Mouse (Mus musculus): ENCODE measurements at regions not wholly inside any gene's neighbourhood (a gene's known extent, or its start where the extent isn't known, plus 50 kb on each side); places are given as distances from the start of the nearest gene placed in this dataset.

DNA sequence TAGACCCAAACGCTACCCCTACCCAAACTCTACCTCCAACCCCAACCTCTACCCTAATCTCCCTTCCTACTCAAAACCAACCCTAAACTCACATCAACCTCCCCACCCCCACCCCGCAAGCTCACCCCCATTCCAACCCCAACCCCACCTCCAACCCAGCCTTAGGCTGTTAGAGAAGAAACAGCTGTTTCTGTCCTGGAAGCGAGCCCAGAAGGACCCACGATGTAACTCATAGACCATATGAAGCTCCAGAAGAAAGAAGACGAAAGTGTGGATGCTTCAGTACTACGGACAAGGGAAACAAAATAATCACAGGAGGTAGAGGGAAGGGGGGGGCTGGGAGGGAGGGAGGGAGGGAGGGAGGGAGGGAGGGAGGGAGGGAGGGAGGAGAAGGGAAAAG, 58.4 kb downstream of the Sox11 start:
- no peak for DNase-seq (ENCODE audit: low read depth, low spot score)

GRCm38 (mm10) chr12:27261965-27262364, 80.4 kb downstream of the Sox11 start:
- no peak for DNase-seq (ENCODE audit: low read depth, low spot score)

DNA sequence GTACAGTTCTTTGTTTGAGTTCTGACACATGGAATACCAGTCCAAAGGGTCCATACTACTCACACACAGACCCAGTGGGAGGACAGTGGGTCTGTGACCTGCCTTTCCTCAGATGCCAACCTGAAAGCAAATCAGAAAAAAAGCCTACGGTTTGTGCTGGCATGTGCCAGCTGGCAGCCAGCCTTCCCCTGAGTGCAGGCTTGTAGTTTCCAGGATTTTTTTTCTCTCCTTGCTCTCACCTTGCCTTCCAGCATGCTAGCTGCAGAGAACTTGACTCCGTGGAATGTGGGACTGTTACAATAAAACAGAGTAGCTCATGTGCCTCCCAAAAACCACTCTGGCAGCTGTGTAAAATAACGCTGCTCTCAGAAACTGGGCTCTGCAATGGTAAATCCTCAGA, 88.2 kb downstream of the Sox11 start:
- DNase-seq (ENCODE audit: low read depth, low spot score), result no peak

DNA sequence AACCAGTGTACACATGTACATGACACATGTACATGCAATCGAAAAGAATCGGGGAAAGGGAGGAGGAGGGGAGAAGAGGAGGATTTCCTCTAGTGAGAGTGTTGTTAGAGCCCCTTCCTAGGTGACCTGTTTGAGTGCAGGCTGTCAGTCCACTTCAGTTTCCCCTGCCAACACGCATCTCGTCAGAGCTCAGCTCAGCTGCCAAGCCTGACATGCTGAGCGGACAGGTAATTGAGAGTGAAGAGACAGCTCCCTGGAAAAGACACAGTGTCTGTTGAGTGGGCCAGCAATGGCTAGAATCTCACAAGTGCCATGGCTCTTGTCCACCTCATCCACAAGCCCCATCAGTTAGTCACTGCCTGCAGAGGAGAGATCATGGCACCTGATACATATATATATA, 90.9 kb downstream of the Sox11 start:
- DNase-seq (ENCODE audit: low read depth, low spot score), result no peak

GRCm38 (mm10) chr12:27248545-27248855, 93.9 kb downstream of the Sox11 start:
- DNase-seq (ENCODE audit: low read depth, low spot score), result no peak

GRCm38 (mm10) chr12:27247756-27248544, 94.4 kb downstream of the Sox11 start:
- DNase-seq (ENCODE audit: low read depth, low spot score), result no peak

DNA sequence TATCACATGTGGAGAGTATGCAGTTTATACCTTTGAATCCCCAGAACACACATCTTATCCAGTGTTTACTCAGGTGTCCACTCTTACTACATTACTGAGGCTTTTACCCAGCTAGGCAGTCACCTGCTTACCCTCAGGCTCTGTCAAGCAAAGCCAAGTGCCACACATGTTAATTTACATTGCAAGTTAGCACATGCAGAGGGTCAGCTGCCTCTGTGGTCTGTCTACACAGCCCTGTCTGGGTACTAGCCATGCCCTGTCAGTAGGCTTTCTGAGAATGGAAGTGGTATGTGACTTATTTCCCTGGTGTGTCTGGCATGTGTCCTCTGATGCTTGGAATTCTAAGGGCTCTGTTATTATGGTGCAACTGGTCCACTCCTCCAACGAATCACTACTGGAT, 106.6 kb downstream of the Sox11 start:
- DNase-seq (ENCODE audit: low read depth, low spot score), result no peak

- no peak for DNase-seq (ENCODE audit: low read depth, low spot score)
Observed at GRCm38 (mm10) chr12:27221541-27221940, 120.8 kb downstream of the Sox11 start.

- DNase-seq (ENCODE audit: low read depth, low spot score), result no peak
Observed at GRCm38 (mm10) chr12:27201191-27201590, 141.2 kb downstream of the Sox11 start.

DNA sequence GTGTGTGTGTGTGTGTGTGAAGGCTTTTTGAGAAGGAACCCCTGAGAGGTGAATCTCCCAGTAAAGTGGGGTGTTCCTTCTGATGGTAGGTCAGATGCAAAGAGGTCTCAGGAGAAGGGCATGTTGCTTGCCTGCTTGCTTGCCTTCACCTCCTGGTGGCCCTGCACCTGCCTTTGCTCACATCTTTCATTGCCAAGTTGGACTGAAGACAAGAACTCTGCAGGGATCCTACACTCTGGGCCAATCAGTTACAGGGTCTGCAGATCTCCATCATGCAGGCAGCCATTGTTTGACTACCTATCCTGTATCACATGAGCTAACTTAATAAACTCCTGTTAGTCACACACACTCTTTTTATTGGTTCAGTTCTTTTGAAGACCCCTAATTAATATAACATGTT, 148.4 kb downstream of the Sox11 start:
- DNase-seq (ENCODE audit: low read depth, low spot score), result no peak

GRCm38 (mm10) chr12:27191916-27192315, 150.5 kb downstream of the Sox11 start:
- DNase-seq (ENCODE audit: low read depth, low spot score), result no peak

- DNase-seq (ENCODE audit: low read depth, low spot score), result no peak
Observed at GRCm38 (mm10) chr12:27187480-27187879, 154.9 kb downstream of the Sox11 start.

GRCm38 (mm10) chr12:27182397-27183375, 159.7 kb downstream of the Sox11 start:
- peak; percentile 29 for DNase-seq (ENCODE audit: low read depth, low spot score)

GRCm38 (mm10) chr12:27173561-27173960, 168.8 kb downstream of the Sox11 start:
- no peak for DNase-seq (ENCODE audit: low read depth, low spot score)

- DNase-seq (ENCODE audit: low read depth, low spot score), result no peak
Observed at GRCm38 (mm10) chr12:27173151-27173550, 169.2 kb downstream of the Sox11 start.

GRCm38 (mm10) chr12:27171595-27171994, 170.8 kb downstream of the Sox11 start:
- DNase-seq (ENCODE audit: low read depth, low spot score), result no peak

DNA sequence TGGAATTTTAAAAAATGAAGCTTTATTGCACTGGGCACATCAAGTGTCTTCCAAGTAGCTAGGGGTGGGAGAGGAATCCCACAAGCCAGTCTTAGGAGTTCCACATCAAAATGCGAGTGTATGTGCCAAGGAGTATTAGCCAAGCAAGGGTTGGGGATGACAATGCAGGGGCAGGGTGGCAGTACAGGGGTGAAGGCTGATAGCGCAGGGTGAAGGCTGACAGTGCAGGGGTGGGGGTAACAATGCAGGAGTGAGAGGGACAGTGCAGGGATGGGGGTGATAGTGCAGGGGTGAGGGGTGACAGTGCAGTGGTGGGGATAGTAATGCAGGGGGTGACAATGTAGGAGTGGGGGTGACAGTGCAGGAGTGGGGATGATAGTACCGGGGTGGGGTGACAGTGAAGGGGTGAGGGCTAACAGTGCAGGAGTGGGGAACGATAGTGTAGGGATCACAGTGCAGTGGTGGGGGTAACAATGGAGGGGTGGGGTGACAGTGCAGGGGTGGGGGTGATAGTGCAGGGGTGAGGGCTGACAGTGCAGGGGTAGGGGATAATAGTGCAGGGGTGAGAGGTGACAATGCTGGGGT, 177.4 kb downstream of the Sox11 start:
- DNase-seq (ENCODE audit: low read depth, low spot score), result no peak

DNA sequence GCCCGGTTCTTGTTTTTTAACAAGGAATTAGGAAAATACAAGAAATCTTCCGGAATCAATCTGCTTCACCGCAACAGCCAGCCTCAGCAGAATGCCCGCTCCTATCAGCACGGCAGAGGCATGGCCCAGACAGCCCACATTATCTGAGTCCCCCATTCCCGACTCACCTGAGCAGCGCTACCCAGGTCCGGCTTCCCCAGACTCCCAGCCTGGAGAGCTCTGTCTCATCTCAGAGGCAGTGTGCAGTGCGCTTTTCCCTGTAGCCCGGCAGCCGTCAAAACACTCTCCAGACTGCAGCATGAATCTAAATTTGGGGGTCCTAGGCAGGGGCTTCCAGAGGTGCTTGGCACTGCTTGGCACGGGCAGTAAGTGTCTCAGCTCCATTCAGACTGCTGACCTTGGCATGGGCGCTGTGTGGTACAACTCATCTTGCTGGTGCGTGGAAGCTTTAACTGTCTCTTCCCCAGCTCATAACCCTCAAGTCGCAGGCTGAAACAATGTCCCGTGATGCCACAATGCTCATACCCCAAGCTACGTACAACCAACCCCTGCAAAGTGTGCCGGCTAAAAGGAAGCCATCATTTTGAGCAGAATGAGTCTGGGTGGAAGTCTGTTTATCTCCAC, 182.2 kb downstream of the Sox11 start:
- DNase-seq (ENCODE audit: low read depth, low spot score), result no peak

DNA sequence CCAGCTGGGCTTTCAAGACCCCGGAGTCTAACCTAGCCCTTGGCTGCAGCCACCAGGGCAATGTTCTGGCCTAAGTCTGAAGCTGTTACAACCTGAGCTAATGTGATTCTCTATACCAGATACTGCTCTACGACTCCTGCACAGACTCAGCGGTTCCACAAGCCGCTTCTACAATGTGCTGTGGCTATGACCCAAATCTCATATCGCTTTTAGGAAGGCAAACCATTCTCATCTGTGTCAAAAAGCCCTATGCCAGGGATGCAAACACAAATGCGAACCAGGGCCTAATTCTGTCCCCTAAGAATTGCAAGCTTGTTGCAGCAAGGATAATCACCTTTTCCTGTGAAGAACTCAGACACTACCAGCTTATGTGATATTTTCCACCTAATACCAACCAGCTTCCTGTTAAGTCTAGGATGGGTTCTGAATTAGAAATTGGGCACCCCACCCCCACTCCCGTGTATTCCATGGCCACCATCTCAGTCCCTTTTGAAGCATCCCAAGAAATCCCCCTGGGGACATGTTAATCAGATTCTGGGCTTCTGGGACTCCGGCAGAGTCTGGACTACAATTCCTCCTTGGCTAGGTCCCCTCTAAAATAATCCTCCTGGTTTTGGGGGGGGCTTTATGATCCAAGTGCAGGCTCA, 182.8 kb downstream of the Sox11 start:
- no peak for DNase-seq (ENCODE audit: low read depth, low spot score)

GRCm38 (mm10) chr12:27150871-27151853, 191.2 kb downstream of the Sox11 start:
- peak; percentile 82 for DNase-seq (ENCODE audit: low read depth, low spot score)

Data from R1 (cell line).